Mouse (Mus musculus): Measurements from ENCODE around the gene Sbno1.

- no peak for TF ChIP-seq CTCF (IDR thresholded peaks at IDR 0.05; ENCODE audit: insufficient read depth, low read depth, low read length)
- TF ChIP-seq POLR2A (IDR thresholded peaks at IDR 0.05; ENCODE audit: insufficient read depth, low read depth, low read length) = no peak
Measured at GRCm38 (mm10) chr5:124365754-124366153, 60.0 kb downstream of the Sbno1 start.

All from olfactory bulb, adult 2 months (tissue).